Mouse (Mus musculus): Measurements from ENCODE around the gene Arid1b.

Arid1b gene

GRCm38 (mm10) chr17:4993497-4993839 lies 664 bp upstream of the Arid1b start:
- in situ Hi-C loops (cut with MboI; ENCODE audit: low pct_unique_long_range_greater_than_20kb in 1 of 2, low sequenced_read_pairs in 2 of 2, unreplicated experiment in 1 of 2) = no loop called here

DNA sequence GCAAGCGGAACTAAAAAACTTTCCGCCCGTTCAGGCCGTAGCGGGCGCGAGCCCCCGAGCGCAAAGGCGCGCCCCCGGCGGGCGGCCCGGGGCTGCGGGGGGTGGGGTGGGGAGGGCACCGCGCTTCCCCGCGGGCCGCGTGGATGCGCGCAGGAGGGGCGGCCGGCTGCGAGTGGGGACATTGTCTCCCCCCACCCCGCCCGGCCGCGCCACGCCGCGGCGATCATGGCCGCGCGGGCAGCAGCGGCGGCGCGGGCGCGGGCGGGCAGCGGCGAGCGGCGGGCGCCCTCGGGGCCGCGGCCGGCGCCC lies 326 bp downstream of the Arid1b start:
- in situ Hi-C loops (cut with MboI; ENCODE audit: low pct_unique_long_range_greater_than_20kb in 1 of 2, low sequenced_read_pairs in 2 of 2, unreplicated experiment in 1 of 2) = no loop called here

DNA sequence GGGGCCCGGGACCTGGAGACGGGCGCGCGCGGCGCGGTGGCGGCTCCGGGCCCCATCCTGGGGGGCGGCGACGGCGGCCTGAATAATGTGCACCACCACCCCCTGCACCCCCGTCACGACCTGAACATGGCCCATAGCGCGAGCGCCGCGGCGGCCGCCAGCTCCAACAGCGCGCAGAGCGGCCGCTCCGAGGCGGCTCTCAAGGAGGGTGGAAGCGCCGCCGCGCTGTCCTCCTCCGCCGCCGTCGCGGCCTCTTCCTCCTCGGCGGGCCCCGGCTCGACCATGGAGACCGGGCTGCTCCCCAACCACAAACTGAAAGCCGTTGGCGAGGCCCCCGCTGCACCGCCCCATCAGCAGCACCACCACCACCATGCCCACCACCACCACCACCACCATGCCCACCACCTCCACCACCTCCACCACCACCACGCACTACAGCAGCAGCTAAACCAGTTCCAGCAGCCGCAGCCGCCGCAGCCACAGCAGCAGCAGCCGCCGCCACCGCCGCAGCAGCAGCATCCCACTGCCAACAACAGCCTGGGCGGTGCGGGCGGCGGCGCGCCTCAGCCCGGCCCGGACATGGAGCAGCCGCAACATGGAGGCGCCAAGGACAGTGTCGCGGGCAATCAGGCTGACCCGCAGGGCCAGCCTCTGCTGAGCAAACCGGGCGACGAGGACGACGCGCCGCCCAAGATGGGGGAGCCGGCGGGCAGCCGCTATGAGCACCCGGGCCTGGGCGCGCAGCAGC lies 855 bp downstream of the Arid1b start:
- in situ Hi-C loops (cut with MboI; ENCODE audit: low pct_unique_long_range_greater_than_20kb in 1 of 2, low sequenced_read_pairs in 2 of 2, unreplicated experiment in 1 of 2) = no loop called here

GRCm38 (mm10) chr17:4995561-4996051 lies 1.5 kb downstream of the Arid1b start:
- in situ Hi-C loops (cut with MboI; ENCODE audit: low pct_unique_long_range_greater_than_20kb in 1 of 2, low sequenced_read_pairs in 2 of 2, unreplicated experiment in 1 of 2) = no loop called here

DNA sequence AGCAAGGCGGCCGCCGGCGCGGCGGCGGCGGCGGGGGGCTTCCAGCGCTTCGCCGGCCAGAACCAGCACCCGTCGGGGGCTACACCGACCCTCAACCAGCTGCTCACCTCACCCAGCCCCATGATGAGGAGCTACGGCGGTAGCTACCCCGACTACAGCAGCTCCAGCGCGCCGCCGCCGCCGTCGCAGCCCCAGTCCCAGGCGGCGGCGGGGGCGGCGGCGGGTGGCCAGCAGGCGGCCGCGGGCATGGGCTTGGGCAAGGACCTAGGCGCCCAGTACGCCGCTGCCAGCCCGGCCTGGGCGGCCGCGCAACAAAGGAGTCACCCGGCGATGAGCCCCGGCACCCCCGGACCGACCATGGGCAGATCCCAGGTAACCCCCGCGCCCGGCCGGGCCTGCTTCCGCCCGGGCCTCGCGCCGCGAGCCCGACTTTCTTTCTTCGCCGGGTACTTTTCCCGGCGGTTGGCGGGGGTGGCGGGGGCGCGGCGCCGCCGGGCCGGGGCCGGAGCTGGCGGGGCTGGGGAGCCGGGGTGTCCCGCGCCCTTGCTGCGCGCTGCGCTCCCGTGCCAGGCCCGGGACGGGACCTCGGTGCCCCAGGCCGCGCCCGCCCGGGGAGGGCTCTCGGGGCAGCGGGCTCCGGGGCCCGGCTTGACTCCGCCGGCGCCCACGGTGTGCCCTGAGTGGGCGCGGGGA lies 2.1 kb downstream of the Arid1b start:
- in situ Hi-C loops (cut with MboI; ENCODE audit: low pct_unique_long_range_greater_than_20kb in 1 of 2, low sequenced_read_pairs in 2 of 2, unreplicated experiment in 1 of 2) = no loop called here

GRCm38 (mm10) chr17:4996814-4997549 lies 2.9 kb downstream of the Arid1b start:
- in situ Hi-C loops (cut with MboI; ENCODE audit: low pct_unique_long_range_greater_than_20kb in 1 of 2, low sequenced_read_pairs in 2 of 2, unreplicated experiment in 1 of 2) = no loop called here

DNA sequence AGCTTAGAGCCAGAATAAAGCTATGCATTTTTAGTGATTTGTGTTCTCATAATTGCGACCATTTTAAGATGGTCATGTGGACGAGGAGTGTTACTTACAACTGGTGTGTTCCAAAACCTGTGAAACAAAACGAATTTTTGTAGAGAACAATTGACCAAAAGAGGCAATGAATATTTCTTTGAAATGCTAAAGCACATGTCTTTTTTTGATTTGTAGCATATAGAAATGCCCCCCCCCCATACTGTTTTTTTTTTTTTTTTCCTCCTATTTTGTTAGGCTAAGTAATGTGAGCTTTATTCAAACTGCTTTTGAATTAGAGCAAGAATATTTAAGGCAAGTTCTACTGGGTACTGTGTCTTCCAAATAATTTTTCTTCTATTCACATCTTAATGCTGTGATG lies 3.8 kb downstream of the Arid1b start:
- in situ Hi-C loops (cut with MboI; ENCODE audit: low pct_unique_long_range_greater_than_20kb in 1 of 2, low sequenced_read_pairs in 2 of 2, unreplicated experiment in 1 of 2) = no loop called here

DNA sequence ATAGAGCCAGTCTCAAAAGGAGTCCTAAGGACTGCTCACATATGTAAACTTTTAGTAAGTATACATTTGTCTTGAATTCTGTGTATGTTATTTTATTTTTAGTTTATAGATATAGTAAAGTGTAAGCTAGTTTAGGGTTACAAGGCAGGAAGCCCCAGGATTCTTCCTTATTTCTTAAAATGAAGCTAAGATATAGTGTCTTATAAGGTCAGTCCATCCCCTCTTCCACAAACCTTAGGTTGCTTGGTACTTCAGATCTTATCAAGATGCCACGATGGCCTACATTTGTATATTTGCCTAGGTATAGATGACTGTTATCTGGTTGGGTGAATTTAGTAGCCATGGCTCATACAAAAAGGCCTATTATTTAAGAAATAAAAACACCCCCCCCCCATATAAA lies 5.1 kb downstream of the Arid1b start:
- in situ Hi-C loops (cut with MboI; ENCODE audit: low pct_unique_long_range_greater_than_20kb in 1 of 2, low sequenced_read_pairs in 2 of 2, unreplicated experiment in 1 of 2) = no loop called here

DNA sequence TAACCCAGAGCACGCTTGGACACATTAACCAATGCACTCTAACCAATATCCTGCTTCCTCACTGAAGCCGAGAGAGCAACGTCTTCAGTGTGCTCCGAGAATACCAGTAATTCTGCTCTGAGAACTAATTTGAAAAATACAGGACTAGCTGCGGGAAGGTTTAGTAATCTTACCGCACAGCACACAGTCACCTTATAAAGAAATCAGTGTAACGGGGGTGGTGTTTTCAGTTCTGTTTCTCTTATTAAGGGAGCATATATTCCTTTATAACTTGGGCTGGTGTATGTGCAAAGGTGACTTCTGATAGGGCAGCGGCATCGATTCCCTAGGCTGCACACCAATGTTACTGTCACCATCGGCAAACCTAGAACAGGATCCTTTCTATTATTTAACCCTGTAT lies 5.9 kb downstream of the Arid1b start:
- in situ Hi-C loops (cut with MboI; ENCODE audit: low pct_unique_long_range_greater_than_20kb in 1 of 2, low sequenced_read_pairs in 2 of 2, unreplicated experiment in 1 of 2) = no loop called here

- in situ Hi-C loops (cut with MboI; ENCODE audit: low pct_unique_long_range_greater_than_20kb in 1 of 2, low sequenced_read_pairs in 2 of 2, unreplicated experiment in 1 of 2) = no loop called here
Observed at GRCm38 (mm10) chr17:5000871-5001270, 6.7 kb downstream of the Arid1b start.

- in situ Hi-C loops (cut with MboI; ENCODE audit: low pct_unique_long_range_greater_than_20kb in 1 of 2, low sequenced_read_pairs in 2 of 2, unreplicated experiment in 1 of 2) = no loop called here
Observed at GRCm38 (mm10) chr17:5001531-5002131, 7.5 kb downstream of the Arid1b start.

DNA sequence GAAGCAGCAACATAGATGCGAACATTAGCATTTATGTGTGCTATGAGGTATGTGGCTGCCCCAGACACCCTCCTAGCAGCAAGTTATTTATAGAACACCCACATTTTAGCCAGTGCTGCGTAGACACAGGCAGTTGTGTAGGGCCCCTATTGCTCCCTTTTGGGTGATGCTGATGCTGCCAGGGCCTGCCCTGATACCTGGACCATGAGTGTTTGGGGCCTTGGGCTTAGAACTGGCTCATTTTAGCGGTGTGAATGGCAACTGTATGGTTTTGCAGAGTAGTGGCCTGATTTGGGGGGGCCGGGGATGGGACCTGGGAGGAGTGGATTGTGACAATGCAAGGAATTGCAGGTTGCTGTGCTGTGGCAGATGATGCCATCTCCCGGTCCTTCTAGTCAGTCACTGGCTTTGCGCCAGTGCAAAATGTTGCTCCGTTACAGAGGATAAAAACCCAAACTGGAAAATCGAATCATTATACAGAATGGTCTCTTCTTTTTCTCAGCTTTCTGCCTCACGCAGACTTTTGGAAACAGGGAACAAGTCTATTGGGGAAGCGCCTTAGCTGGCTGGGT lies 8.9 kb downstream of the Arid1b start:
- in situ Hi-C loops (cut with MboI; ENCODE audit: low pct_unique_long_range_greater_than_20kb in 1 of 2, low sequenced_read_pairs in 2 of 2, unreplicated experiment in 1 of 2) = no loop called here

GRCm38 (mm10) chr17:5004266-5004665 lies 10.1 kb downstream of the Arid1b start:
- in situ Hi-C loops (cut with MboI; ENCODE audit: low pct_unique_long_range_greater_than_20kb in 1 of 2, low sequenced_read_pairs in 2 of 2, unreplicated experiment in 1 of 2) = no loop called here

- in situ Hi-C loops (cut with MboI; ENCODE audit: low pct_unique_long_range_greater_than_20kb in 1 of 2, low sequenced_read_pairs in 2 of 2, unreplicated experiment in 1 of 2) = no loop called here
Observed at GRCm38 (mm10) chr17:5004706-5005105, 10.6 kb downstream of the Arid1b start.

DNA sequence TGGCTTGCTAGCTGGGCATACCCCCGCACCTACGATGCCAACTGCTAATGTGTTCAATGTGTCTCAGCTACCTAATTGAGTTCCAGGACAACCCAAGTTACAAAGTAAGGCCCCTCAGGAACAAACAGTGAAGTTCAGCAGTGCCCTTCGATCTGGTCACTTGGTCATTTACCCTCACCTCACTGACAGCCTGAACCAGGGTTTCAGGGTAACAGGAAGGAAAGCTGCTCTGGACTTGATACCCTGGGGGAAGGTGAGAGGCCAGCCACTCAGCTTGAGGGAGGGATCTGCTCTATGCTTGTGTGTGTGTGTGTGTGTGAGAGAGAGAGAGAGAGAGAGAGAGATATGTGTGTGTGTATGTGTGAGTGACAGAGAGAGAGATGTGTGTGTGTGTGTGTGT lies 11.2 kb downstream of the Arid1b start:
- in situ Hi-C loops (cut with MboI; ENCODE audit: low pct_unique_long_range_greater_than_20kb in 1 of 2, low sequenced_read_pairs in 2 of 2, unreplicated experiment in 1 of 2) = no loop called here

DNA sequence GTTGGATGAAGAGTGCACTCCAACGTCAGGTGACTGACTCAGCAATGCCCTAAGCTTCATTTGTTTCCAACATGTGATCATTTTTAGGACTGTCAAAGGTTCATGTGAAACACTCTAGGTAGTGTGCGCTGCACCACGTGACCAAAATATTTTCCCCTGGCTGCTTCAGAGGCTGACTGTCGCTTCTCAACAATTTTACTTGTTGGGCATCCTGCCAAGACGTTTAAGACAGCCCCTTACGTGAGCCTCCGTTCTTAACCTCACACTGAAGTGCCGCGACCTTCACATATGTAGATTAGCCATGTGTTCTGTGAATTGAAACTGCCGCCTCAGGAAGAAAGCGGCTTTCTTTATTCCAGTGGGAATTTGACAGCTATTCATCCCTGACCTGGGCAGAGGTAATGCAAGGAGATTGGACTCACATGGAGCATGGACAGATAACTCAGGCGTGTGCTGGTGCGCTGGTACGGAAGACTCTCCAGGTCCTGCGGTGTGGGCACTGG lies 13.1 kb downstream of the Arid1b start:
- in situ Hi-C loops (cut with MboI; ENCODE audit: low pct_unique_long_range_greater_than_20kb in 1 of 2, low sequenced_read_pairs in 2 of 2, unreplicated experiment in 1 of 2) = no loop called here

DNA sequence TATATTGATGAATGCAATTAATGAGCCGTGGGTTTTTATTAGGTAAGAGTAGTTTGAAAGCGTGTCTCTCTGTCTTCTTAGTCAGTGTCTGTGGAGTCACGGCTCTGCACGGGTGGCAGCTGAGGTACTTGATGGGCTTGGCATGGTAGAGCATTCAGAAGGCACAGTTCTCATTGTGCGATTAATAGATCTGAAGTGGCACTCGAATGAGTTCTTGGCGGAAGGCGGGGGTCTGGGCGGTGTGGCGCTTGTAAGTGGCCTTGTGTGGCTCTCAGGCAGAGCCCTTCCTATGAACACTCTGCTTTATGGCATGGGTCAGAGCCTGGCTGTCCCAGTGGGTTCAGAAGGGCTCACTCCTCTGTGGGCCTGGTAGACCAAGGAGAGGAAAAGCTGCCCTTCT lies 14.1 kb downstream of the Arid1b start:
- in situ Hi-C loops (cut with MboI; ENCODE audit: low pct_unique_long_range_greater_than_20kb in 1 of 2, low sequenced_read_pairs in 2 of 2, unreplicated experiment in 1 of 2) = no loop called here

DNA sequence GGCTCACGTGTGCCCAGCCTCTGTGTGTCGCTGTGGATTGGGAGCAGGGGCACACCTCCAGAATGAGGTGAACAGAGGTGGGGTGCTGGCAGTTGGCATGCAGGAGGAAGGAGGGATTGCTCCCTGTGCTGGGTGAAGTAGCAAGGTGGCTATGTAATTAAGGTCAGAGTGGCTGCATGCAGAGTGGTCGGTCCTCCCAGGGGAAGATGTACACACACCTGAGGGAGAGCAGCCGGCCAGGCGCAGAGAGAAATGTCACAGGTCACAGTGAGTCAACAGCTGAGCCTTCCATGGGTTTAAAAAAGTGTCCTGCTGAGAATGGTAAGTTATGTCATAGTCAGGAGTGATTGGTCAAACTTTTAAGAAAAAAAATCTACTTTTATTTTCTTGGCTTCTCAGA lies 14.6 kb downstream of the Arid1b start:
- in situ Hi-C loops (cut with MboI; ENCODE audit: low pct_unique_long_range_greater_than_20kb in 1 of 2, low sequenced_read_pairs in 2 of 2, unreplicated experiment in 1 of 2) = no loop called here

All from mouse embryonic stem cell (cell line).